Mouse (Mus musculus): ENCODE data around the gene Tango2.

DNA sequence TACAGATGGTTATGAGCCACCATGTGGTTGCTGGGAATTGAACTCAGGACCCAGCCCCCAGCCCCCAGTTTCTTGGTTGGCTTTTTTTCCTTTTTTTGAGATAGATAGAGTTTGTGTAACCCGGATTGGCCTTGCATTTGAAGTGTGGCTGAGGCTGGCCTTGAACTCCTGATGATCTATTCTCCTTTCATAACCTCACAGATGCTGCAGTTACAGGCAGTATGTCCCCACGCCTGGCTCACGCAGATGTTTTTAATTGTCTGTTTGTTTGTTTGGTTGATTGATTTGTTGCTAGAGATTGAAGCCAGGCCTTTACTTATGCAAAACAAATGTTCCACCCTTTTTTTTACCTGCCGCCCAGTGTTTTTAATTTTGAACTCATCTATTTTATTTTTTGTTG, 18.9 kb upstream of the Tango2 start:
- TF ChIP-seq POLR2A (IDR thresholded peaks at IDR 0.05; ENCODE audit: low read depth, low read length) (no peak), CTCF (IDR thresholded peaks at IDR 0.05; ENCODE audit: extremely low read depth, insufficient read depth, insufficient read length, insufficient replicate concordance) (no peak)
